Mouse (Mus musculus): ENCODE measurements around the gene Pde12. TPM values are rescaled to one million over a fixed set of nuclear protein-coding genes. Genes with fewer than 3 reads are reported as not detected.

The Pde12 gene
- total and polyA plus RNA-seq, 3 experiments, result 12.3 to 16.7 (median 13.1) TPM

GRCm38 (mm10) chr14:26667991-26668370, 1.7 kb downstream of the Pde12 start:
- TF ChIP-seq POLR2AphosphoS5 (IDR thresholded peaks at IDR 0.05; ENCODE audit: insufficient replicate concordance, low read depth, low read length) (no peak), CTCF (IDR thresholded peaks at IDR 0.05; ENCODE audit: low read depth, low read length) (no peak), GATA1 (IDR thresholded peaks at IDR 0.05; ENCODE audit: borderline replicate concordance, low read length) (no peak), TAL1 (conservative IDR thresholded peaks at IDR 0.05; ENCODE audit: low read depth, low read length) (no peak), GATA2 (IDR thresholded peaks at IDR 0.05; ENCODE audit: borderline replicate concordance, low read depth, low read length) (no peak)
- Histone ChIP-seq H3K4me1 (ENCODE audit: insufficient read depth, low read depth, low read length) (peaks cover 41% of the 10 kb centered on the region), H3K9me3 (replicated peaks) (no peaks in the 10 kb centered on the region), H3K27me3 (ENCODE audit: insufficient read depth, low read length) (no peaks in the 10 kb centered on the region), H3K4me3 (ENCODE audit: low read depth, low read length) (peak overlapping the region; percentile 99), H3K36me3 (replicated peaks) (peaks cover 45% of the 10 kb centered on the region)
- DNase-seq (ENCODE audit: low spot score), result no peak
- no peak for ATAC-seq (ENCODE audit: extremely low read depth, insufficient number of reproducible peaks, low FRiP score, poor library complexity, severe bottlenecking)

GRCm38 (mm10) chr14:26663851-26664250, 5.8 kb downstream of the Pde12 start:
- H3K4me3 ChIP-seq (ENCODE audit: low read depth, low read length), result no peak overlapping the region
- TF ChIP-seq CTCF (IDR thresholded peaks at IDR 0.05; ENCODE audit: low read depth, low read length), result no peak
- no peak for TF ChIP-seq TAL1 (conservative IDR thresholded peaks at IDR 0.05; ENCODE audit: low read depth, low read length)
- TF ChIP-seq GATA2 (IDR thresholded peaks at IDR 0.05; ENCODE audit: borderline replicate concordance, low read depth, low read length), result no peak
- TF ChIP-seq POLR2AphosphoS5 (IDR thresholded peaks at IDR 0.05; ENCODE audit: insufficient replicate concordance, low read depth, low read length), result no peak
- TF ChIP-seq GATA1 (IDR thresholded peaks at IDR 0.05; ENCODE audit: borderline replicate concordance, low read length), result no peak
- no peaks in the 10 kb centered on the region for H3K27me3 ChIP-seq (ENCODE audit: insufficient read depth, low read length)
- DNase-seq (ENCODE audit: low spot score) (no peak), ATAC-seq (ENCODE audit: extremely low read depth, insufficient number of reproducible peaks, low FRiP score, poor library complexity, severe bottlenecking) (no peak)
- H3K36me3 ChIP-seq (replicated peaks), result peaks cover 74% of the 10 kb centered on the region
- H3K4me1 ChIP-seq (ENCODE audit: insufficient read depth, low read depth, low read length), result peaks cover 26% of the 10 kb centered on the region
- no peaks in the 10 kb centered on the region for H3K9me3 ChIP-seq (replicated peaks)

GRCm38 (mm10) chr14:26662488-26662887, 7.2 kb downstream of the Pde12 start:
- DNase-seq (ENCODE audit: low spot score) (no peak), ATAC-seq (ENCODE audit: extremely low read depth, insufficient number of reproducible peaks, low FRiP score, poor library complexity, severe bottlenecking) (no peak)
- no peak for TF ChIP-seq GATA1 (IDR thresholded peaks at IDR 0.05; ENCODE audit: borderline replicate concordance, low read length)
- TF ChIP-seq CTCF (IDR thresholded peaks at IDR 0.05; ENCODE audit: low read depth, low read length), result no peak
- no peak for TF ChIP-seq TAL1 (conservative IDR thresholded peaks at IDR 0.05; ENCODE audit: low read depth, low read length)
- TF ChIP-seq GATA2 (IDR thresholded peaks at IDR 0.05; ENCODE audit: borderline replicate concordance, low read depth, low read length), result no peak
- no peak for TF ChIP-seq POLR2AphosphoS5 (IDR thresholded peaks at IDR 0.05; ENCODE audit: insufficient replicate concordance, low read depth, low read length)
- H3K4me1 ChIP-seq (ENCODE audit: insufficient read depth, low read depth, low read length), result peaks cover 20% of the 10 kb centered on the region
- no peak overlapping the region for H3K4me3 ChIP-seq (ENCODE audit: low read depth, low read length)
- peaks cover 77% of the 10 kb centered on the region for H3K36me3 ChIP-seq (replicated peaks)
- H3K9me3 ChIP-seq (replicated peaks), result no peaks in the 10 kb centered on the region
- no peaks in the 10 kb centered on the region for H3K27me3 ChIP-seq (ENCODE audit: insufficient read depth, low read length)

- H3K36me3 ChIP-seq (replicated peaks), result peaks cover 80% of the 10 kb centered on the region
- H3K4me3 ChIP-seq (ENCODE audit: low read depth, low read length), result no peak overlapping the region
Observed at GRCm38 (mm10) chr14:26662016-26662415, 7.7 kb downstream of the Pde12 start.

GRCm38 (mm10) chr14:26660233-26660632, 9.4 kb downstream of the Pde12 start:
- Histone ChIP-seq H3K4me3 (ENCODE audit: low read depth, low read length) (no peak overlapping the region), H3K36me3 (replicated peaks) (peaks cover 79% of the 10 kb centered on the region), H3K9me3 (replicated peaks) (no peaks in the 10 kb centered on the region), H3K4me1 (ENCODE audit: insufficient read depth, low read depth, low read length) (peaks cover 7% of the 10 kb centered on the region), H3K27me3 (ENCODE audit: insufficient read depth, low read length) (no peaks in the 10 kb centered on the region)
- DNase-seq (ENCODE audit: low spot score) (no peak), ATAC-seq (ENCODE audit: extremely low read depth, insufficient number of reproducible peaks, low FRiP score, poor library complexity, severe bottlenecking) (no peak)
- TF ChIP-seq POLR2AphosphoS5 (IDR thresholded peaks at IDR 0.05; ENCODE audit: insufficient replicate concordance, low read depth, low read length) (no peak), CTCF (IDR thresholded peaks at IDR 0.05; ENCODE audit: low read depth, low read length) (no peak), GATA2 (IDR thresholded peaks at IDR 0.05; ENCODE audit: borderline replicate concordance, low read depth, low read length) (no peak), TAL1 (conservative IDR thresholded peaks at IDR 0.05; ENCODE audit: low read depth, low read length) (no peak), GATA1 (IDR thresholded peaks at IDR 0.05; ENCODE audit: borderline replicate concordance, low read length) (no peak)

More at GRCm38 (mm10) chr14:26662016-26662415, 7.7 kb downstream of the Pde12 start:
- Histone ChIP-seq H3K27me3 (ENCODE audit: insufficient read depth, low read length) (no peaks in the 10 kb centered on the region), H3K9me3 (replicated peaks) (no peaks in the 10 kb centered on the region), H3K4me1 (ENCODE audit: insufficient read depth, low read depth, low read length) (peaks cover 20% of the 10 kb centered on the region)
- ATAC-seq (ENCODE audit: extremely low read depth, insufficient number of reproducible peaks, low FRiP score, poor library complexity, severe bottlenecking) (no peak), DNase-seq (ENCODE audit: low spot score) (no peak)
- TF ChIP-seq GATA1 (IDR thresholded peaks at IDR 0.05; ENCODE audit: borderline replicate concordance, low read length) (no peak), TAL1 (conservative IDR thresholded peaks at IDR 0.05; ENCODE audit: low read depth, low read length) (no peak), POLR2AphosphoS5 (IDR thresholded peaks at IDR 0.05; ENCODE audit: insufficient replicate concordance, low read depth, low read length) (no peak), CTCF (IDR thresholded peaks at IDR 0.05; ENCODE audit: low read depth, low read length) (no peak), GATA2 (IDR thresholded peaks at IDR 0.05; ENCODE audit: borderline replicate concordance, low read depth, low read length) (no peak)

GRCm38 (mm10) chr14:26658178-26658577, 11.5 kb downstream of the Pde12 start:
- ATAC-seq (ENCODE audit: extremely low read depth, insufficient number of reproducible peaks, low FRiP score, poor library complexity, severe bottlenecking) (no peak), DNase-seq (ENCODE audit: low spot score) (no peak)
- H3K36me3 ChIP-seq (replicated peaks), result peaks cover 81% of the 10 kb centered on the region
- H3K4me1 ChIP-seq (ENCODE audit: insufficient read depth, low read depth, low read length), result peaks cover 3% of the 10 kb centered on the region; the same call in 1 of the 2 replicates
- H3K4me3 ChIP-seq (ENCODE audit: low read depth, low read length), result no peak overlapping the region
- no peaks in the 10 kb centered on the region for H3K9me3 ChIP-seq (replicated peaks)
- TF ChIP-seq TAL1 (conservative IDR thresholded peaks at IDR 0.05; ENCODE audit: low read depth, low read length), result no peak
- TF ChIP-seq POLR2AphosphoS5 (IDR thresholded peaks at IDR 0.05; ENCODE audit: insufficient replicate concordance, low read depth, low read length), result no peak
- no peak for TF ChIP-seq CTCF (IDR thresholded peaks at IDR 0.05; ENCODE audit: low read depth, low read length)
- TF ChIP-seq GATA1 (IDR thresholded peaks at IDR 0.05; ENCODE audit: borderline replicate concordance, low read length), result no peak
- no peak for TF ChIP-seq GATA2 (IDR thresholded peaks at IDR 0.05; ENCODE audit: borderline replicate concordance, low read depth, low read length)
- no peaks in the 10 kb centered on the region for H3K27me3 ChIP-seq (ENCODE audit: insufficient read depth, low read length)

Measured in G1E (cell line).